Mouse (Mus musculus) thymus, adult 2 months (tissue): Measurements from ENCODE around the gene Pde2a.

Experiments used
- CTCF ChIP-seq: fragments of 200-500 bp; IDR thresholded peaks from 2 replicates; pipeline ENCODE4 v1.5.1; 2012; ENCODE audit warnings: mild to moderate bottlenecking, control low read depth, low read length, moderate library complexity, borderline replicate concordance; ENCODE audit not compliant: control insufficient read depth, poor library complexity, insufficient read depth; ENCODE audit errors: extremely low read depth
- POLR2A ChIP-seq: fragments of 200-500 bp; IDR thresholded peaks from 2 replicates; pipeline ENCODE4 v1.6.1; 2012; ENCODE audit warnings: mild to moderate bottlenecking, low read length, control low read depth, moderate library complexity; ENCODE audit not compliant: control insufficient read depth, poor library complexity, insufficient read depth; ENCODE audit errors: extremely low read depth

GRCm38 (mm10) chr7:101466581-101467081, 45.1 kb downstream of the Pde2a start:
- TF ChIP-seq POLR2A (no peak), CTCF (no peak)
